Comparison of ENCODE assay signal across 8 mouse cellular contexts in the genomic region with DNA sequence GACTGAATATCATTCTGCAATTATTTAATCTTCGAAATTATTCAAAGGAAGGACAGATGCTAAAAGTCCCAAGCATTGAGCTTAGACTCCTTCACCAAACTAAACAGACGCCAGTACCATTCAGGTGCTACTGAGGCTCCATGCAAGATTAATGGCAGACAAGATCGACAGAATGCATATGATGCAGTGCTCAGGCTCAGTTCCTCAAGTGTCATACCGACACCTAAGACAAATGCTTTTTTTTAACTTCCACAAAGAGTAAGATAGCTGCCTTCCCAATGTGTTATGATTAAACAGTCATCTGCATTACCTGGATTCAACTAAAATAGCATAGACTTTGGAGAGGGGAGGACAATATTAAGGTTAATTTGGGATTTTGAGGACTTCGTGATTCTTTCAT. TPM values are rescaled to one million over a fixed set of nuclear protein-coding genes. Genes with fewer than 3 reads are reported as not detected.
A peak's percentile ranks its signal among the peaks of the same experiment; 100 is the strongest.
DNase-seq lines count a peak whose midpoint lies in the region; ATAC-seq and TF ChIP-seq lines count a peak whose summit lies in the region.

No protein-coding gene starts in this region.

- WGBS in cerebellum, adult 2 months, result 32% methylated on average over 5 of the region's 5 CpGs
- WGBS in liver, embryonic 12.5 days (ENCODE audit: insufficient replicate concordance), result 42% methylated on average over 5 of the region's 5 CpGs

- peaks cover 12% of the 10 kb centered on the region for H3K4me1 ChIP-seq in cerebellum, adult 2 months (ENCODE audit: control insufficient read depth, insufficient read depth, low read length)
- peaks cover 28% of the 10 kb centered on the region for H3K4me1 ChIP-seq in megakaryocyte, embryonic 14.5 days
- peaks cover 27% of the 10 kb centered on the region for H3K4me1 ChIP-seq in liver, embryonic 12.5 days

- no peak for TF ChIP-seq CTCF in cerebellum, adult 2 months (IDR thresholded peaks at IDR 0.05; ENCODE audit: borderline replicate concordance, insufficient read depth, low read depth, low read length)

- TF ChIP-seq POLR2A in cerebellum, adult 2 months (IDR thresholded peaks at IDR 0.05; ENCODE audit: borderline replicate concordance, insufficient read depth, low read length), result no peak

- peak overlapping the region; percentile 82 for H3K4me3 ChIP-seq in cerebellum, adult 2 months (replicated peaks; ENCODE audit: insufficient read depth, low read depth, low read length)
- peak overlapping the region; percentile 83 for H3K4me3 ChIP-seq in megakaryocyte, embryonic 14.5 days (replicated peaks)
- H3K4me3 ChIP-seq in liver, embryonic 12.5 days, result peak overlapping the region; percentile 100

- H3K27ac ChIP-seq in cerebellum, adult 2 months (ENCODE audit: insufficient read depth, low read length), result no peak overlapping the region
- no peak overlapping the region for H3K27ac ChIP-seq in liver, embryonic 12.5 days

- peaks cover 37% of the 10 kb centered on the region for H3K36me3 ChIP-seq in megakaryocyte, embryonic 14.5 days (replicated peaks; ENCODE audit: low read length)
- H3K36me3 ChIP-seq in liver, embryonic 12.5 days, result peaks cover 34% of the 10 kb centered on the region

- no peak for ATAC-seq in megakaryocyte, adult 5-6 weeks (ENCODE audit: poor library complexity, severe bottlenecking)
- no peak for ATAC-seq in liver, embryonic 12.5 days

- H3K27me3 ChIP-seq in cerebellum, adult 2 months (ENCODE audit: control insufficient read depth, insufficient read depth, low read length), result no peaks in the 10 kb centered on the region
- no peaks in the 10 kb centered on the region for H3K27me3 ChIP-seq in megakaryocyte, embryonic 14.5 days (replicated peaks)
- no peaks in the 10 kb centered on the region for H3K27me3 ChIP-seq in liver, embryonic 12.5 days (replicated peaks)

- H3K4me2 ChIP-seq in liver, embryonic 12.5 days, result peak overlapping the region; percentile 96

- no peak for DNase-seq in cerebellum, adult 2 months
- DNase-seq in cerebellum, postnatal 25 days, result no peak
- no peak for DNase-seq in adrenal gland, postnatal 25 days
- no peak for DNase-seq in urinary bladder, postnatal 4 days (ENCODE audit: low spot score in 2 of 2)
- no peak for DNase-seq in thymus, postnatal 0 days (ENCODE audit: low spot score)

- no peaks in the 10 kb centered on the region for H3K9me3 ChIP-seq in megakaryocyte, embryonic 14.5 days
- no peaks in the 10 kb centered on the region for H3K9me3 ChIP-seq in liver, embryonic 12.5 days (replicated peaks)

- H3K9ac ChIP-seq in liver, embryonic 12.5 days, result peak overlapping the region; percentile 97

RNA-seq across cellular contexts. Expression of a gene that starts 1.6 kb away (rescaled TPM):
- polyA plus RNA-seq in cerebellum, adult 2 months (2012; rRNA removed), result 39.4 and 42.7 TPM in 2 replicates
- polyA plus RNA-seq in megakaryocyte, embryonic 14.5 days (2012; ENCODE audit: insufficient read depth, low replicate concordance), result 15.9 and 26.4 TPM in 2 replicates
- total RNA-seq in megakaryocyte, adult 5-6 weeks (2015), result 30.3 and 33.7 TPM in 2 replicates
- 14.0 and 17.6 TPM in 2 replicates for total RNA-seq in megakaryocyte, adult 5-6 weeks (2017)
- 7.9 and 8.0 TPM in 2 replicates for polyA plus RNA-seq in liver, embryonic 12.5 days (2016; fragmentation: Nextera tagmentation; extraction: Ambion mirVana)
- total RNA-seq in adrenal gland, postnatal 25 days (2021), result 52.2 and 53.3 TPM in 2 replicates
- 15.0 and 17.0 TPM in 2 replicates for polyA plus RNA-seq in thymus, postnatal 0 days (2015; fragmentation: Nextera tagmentation; extraction: Ambion mirVana)
